Mouse (Mus musculus): ENCODE measurements at regions not wholly inside any gene's neighbourhood (a gene's known extent, or its start where the extent isn't known, plus 50 kb on each side); places are given as distances from the start of the nearest gene placed in this dataset.

DNA sequence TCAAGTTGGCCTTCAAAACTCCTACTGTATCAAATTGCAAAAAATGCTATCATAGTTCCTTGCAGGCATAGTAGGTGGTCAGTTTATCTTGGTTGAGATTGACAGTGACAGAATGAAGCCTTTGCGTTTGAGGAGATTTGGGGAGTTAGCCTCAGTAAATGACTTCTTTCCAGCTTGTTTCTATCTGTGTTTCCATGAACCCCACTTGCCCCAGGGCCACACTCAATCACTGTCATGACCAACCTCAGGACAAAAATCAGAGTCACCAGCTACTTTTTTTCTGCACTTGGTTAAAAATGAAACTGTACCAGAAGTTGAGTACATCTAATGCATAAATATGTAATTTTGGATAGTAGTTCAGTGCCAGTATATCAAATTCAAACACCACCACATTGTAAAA is 287.7 kb upstream of the Arid1b start:
- TF ChIP-seq ZNF384 (IDR thresholded peaks at IDR 0.05; ENCODE audit: low read depth, low read length), result no peak
- no peak for TF ChIP-seq HCFC1 (IDR thresholded peaks at IDR 0.05; ENCODE audit: borderline replicate concordance, insufficient read depth, low read length)
- no peak for TF ChIP-seq CHD2 (IDR thresholded peaks at IDR 0.05; ENCODE audit: low read depth, low read length)
- TF ChIP-seq ZC3H11A (IDR thresholded peaks at IDR 0.05; ENCODE audit: borderline replicate concordance, low read depth, low read length), result no peak

All from ES-E14 (cell line).